Mouse (Mus musculus) right cerebral cortex, postnatal 25 days (tissue): ENCODE data around the gene Tspan4.
A peak's percentile ranks its signal among the peaks of the same experiment; 100 is the strongest.

Source experiments
- DNase-seq: peaks from one replicate; pipeline ENCODE4 v3.0.0; 2022

Tspan4 gene

GRCm38 (mm10) chr7:141461521-141462332 is 13.3 kb upstream of the Tspan4 start:
- DNase-seq, result no peak

- DNase-seq, result no peak
Measured at GRCm38 (mm10) chr7:141462333-141462821, 12.7 kb upstream of the Tspan4 start.

DNA sequence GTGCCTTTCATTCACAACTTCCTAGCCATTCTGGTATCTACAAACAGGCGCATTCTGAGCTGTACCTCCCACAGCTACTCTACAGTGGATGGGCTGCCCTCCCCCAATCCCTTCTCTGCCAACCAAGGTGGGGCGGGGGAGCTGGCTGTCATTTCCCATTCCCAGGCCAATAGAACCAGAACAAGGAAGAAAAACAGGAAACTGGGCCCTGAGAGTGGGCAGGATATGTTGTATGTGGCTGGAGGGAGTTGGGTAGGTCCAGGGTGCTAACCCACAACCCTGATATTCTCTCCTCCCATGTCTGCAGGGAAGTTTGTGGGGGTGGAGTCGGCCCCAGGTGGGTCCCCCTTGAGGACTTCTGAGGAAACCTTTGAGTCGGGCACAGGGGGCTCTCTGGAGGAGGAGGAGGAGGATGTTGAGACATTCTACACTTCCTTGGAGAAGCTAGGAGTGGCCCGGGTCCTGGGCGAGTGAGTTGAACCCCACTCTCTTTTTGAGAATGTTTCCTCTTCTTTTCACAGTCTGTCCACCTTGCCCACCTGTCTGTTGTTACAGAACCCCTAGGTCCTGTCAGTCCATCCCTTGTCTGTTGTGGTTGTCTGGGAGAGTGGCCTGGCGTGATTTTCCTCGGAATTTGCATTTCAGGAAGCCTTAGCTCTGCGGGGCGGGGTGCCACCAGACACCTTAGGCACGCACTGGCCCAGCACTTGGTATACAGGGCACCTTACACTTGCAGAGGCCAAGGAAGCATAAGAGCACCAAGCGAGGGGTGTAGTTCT is 11.0 kb upstream of the Tspan4 start:
- DNase-seq, result no peak

- DNase-seq, result no peak
Measured at GRCm38 (mm10) chr7:141464603-141465201, 10.3 kb upstream of the Tspan4 start.

DNA sequence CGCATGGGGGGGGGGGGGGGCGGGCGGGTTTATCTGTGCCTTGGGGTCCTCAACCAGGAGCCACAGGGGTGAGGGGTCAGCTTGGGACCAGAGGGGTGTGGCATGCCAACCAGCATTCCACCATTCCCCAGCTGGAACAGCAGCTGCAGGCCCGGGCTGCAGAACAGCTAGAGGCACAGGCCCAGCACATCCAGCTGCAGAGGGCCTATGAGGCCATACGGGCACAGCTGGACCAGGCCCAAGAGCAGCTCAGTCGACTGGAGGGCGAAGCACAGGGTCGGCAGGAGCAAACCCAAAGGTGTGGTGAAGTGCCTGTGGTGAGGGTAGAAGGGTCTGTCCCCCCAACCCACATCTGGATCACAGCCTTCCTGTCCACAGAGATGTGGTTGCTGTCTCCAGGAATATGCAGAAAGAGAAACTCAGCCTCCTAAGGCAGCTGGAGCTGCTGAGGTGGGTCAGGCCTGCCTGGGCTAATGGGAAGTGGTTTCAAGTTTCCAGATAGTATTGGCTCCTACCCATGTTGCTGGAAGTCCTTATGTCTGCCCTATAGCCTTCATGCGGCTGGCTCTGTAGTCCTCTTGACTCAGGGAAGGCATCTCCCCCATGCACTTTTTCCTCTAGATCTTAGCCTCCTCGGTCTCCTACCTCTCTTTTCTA is 9.5 kb upstream of the Tspan4 start:
- DNase-seq, result no peak

GRCm38 (mm10) chr7:141466045-141466394 is 9.0 kb upstream of the Tspan4 start:
- no peak for DNase-seq

GRCm38 (mm10) chr7:141466607-141467148 is 8.4 kb upstream of the Tspan4 start:
- DNase-seq, result no peak

GRCm38 (mm10) chr7:141467230-141468030 is 7.6 kb upstream of the Tspan4 start, which contains the start of gene Cd151:
TSS of gene Cd151 (plus strand) at chr7:141467392.
- DNase-seq, result peak; percentile 68

GRCm38 (mm10) chr7:141468164-141468521 is 6.9 kb upstream of the Tspan4 start:
- no peak for DNase-seq

GRCm38 (mm10) chr7:141468522-141469211 is 6.4 kb upstream of the Tspan4 start:
- DNase-seq, result no peak

- no peak for DNase-seq
Measured at GRCm38 (mm10) chr7:141469352-141469751, 5.7 kb upstream of the Tspan4 start.

DNA sequence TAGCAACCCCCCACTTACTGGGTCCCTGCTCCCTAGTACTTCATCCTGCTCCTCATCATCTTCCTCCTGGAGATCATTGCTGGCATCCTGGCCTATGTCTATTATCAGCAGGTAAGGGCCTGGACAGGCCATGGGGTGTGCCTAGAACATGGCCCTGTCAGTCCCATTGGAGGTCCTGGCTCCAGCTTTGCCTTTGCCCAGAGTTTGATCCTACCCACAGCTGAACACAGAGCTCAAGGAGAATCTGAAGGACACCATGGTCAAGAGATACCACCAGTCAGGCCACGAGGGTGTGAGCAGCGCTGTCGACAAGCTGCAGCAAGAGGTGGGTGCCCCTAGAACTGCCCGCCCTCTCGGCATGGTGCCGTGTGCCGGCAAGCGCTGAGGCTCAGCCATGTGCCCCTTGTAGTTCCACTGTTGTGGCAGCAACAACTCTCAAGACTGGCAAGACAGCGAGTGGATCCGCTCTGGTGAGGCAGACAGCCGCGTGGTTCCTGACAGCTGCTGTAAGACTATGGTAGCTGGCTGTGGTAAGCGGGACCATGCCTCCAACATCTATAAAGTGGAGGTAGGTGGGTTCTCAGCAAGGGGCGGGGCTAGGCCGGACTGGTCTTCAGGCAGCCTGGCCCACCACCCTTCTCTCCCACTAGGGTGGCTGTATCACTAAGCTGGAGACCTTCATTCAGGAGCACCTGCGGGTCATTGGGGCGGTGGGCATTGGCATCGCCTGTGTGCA is 5.0 kb upstream of the Tspan4 start:
- no peak for DNase-seq

GRCm38 (mm10) chr7:141470637-141470944 is 4.4 kb upstream of the Tspan4 start:
- DNase-seq, result no peak

- no peak for DNase-seq
Measured at GRCm38 (mm10) chr7:141471236-141471635, 3.8 kb upstream of the Tspan4 start.

DNA sequence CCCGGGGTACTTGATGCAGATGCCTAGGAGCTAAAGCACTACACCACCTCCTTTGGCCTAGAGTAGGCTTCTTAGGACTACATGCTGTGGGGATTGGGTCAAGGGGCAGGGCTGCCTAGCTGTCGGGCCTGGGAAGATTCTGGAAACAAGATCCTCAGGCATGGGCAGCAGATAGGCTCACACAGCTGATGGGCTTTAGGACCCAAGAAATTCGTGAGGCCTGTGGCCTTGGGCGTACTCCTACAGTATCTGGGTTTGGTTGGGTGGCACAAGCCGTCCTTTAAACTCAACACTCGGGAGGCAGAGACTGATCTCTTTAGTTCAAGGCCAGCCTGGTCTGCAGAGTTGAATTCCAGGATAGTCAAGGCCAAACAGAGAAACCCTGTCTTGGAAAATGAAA is 2.8 kb upstream of the Tspan4 start:
- no peak for DNase-seq

DNA sequence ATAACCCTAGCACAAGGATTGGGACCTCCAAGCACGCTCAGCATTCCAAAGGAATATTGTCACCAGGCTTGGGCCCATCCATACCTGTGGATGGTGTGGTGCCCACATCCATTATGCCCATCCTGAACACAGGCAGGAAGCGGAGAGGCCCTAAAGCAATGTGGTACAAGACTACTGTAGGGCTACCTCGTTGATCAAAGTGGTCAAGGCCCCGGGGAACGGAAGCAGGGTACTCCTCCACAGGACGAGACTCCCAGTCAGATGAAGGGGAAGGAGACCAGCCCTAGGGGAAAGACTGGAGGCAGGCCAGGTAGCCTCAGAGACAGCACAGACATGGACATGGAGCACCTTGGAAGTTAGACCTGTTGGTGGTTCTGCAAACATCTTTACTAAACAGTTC is 2.3 kb upstream of the Tspan4 start:
- no peak for DNase-seq

GRCm38 (mm10) chr7:141474160-141474559 is 880 bp upstream of the Tspan4 start:
- no peak for DNase-seq

DNA sequence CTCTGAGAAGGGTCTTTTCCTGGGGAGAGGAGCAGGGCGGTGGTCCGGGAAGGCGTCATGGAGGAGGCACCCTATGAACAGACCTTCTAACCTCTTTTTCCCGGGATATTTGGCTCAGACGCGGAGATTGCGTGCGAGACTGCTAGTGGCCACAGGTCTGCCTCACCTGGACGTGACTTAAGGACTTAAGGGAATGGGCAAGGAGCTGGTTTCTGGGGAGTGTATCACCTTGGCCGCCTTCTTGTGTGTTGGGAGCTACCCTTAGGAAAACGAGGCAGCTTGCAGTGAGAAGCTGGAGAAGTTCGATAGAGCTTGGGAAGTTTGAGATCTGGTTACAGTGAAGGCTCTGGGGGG is 742 bp downstream of the Tspan4 start:
- DNase-seq, result no peak

GRCm38 (mm10) chr7:141476226-141476980 is 1.4 kb downstream of the Tspan4 start:
- DNase-seq, result no peak

GRCm38 (mm10) chr7:141476981-141477370 is 1.9 kb downstream of the Tspan4 start:
- no peak for DNase-seq
